Mouse (Mus musculus): Measurements from ENCODE around the gene Cdipt.

DNA sequence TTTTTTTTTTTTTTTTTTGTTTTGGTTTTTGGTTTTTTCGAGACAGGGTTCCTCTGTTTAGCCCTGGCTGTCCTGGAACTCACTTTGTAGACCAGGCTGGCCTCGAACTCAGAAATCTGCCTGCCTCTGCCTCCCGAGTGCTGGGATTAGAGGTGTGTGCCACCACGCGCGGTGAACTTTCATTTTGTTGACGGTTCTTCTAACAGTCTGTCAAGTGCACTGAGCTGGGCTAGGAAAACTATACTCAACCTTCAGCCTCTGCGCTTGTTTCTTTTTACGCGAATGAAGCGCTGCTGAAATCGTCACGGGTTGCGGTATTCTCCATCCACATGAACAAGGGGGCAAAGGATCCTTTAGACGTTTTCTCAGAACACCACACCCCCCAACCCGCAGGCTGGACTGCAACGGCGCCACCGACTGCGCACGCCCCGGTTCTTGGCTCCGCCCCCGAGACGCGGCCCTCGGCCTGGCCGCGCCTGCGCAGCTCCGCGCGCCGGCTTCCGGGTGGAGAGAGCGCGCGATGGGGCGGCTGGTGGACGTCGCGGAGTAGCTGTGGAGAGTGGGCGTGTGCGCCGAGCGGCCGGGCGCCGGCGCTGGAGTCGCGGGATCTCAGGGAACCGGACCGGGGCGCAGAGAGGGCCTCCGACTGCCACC is 47.2 kb upstream of the Cdipt start, which contains the start of gene Kctd13:
- TF ChIP-seq GATA1 (IDR thresholded peaks at IDR 0.05; ENCODE audit: low read length) (no peak), TAL1 (IDR thresholded peaks at IDR 0.05; ENCODE audit: low read length) (no peak)
